Mouse (Mus musculus) left cerebral cortex, postnatal 10 days (tissue): ENCODE measurements around the gene Wdr86. TPM values are rescaled to one million over a fixed set of nuclear protein-coding genes. Genes with fewer than 3 reads are reported as not detected.
A peak's percentile ranks its signal among the peaks of the same experiment; 100 is the strongest.
"Not testable (repeated sequence)": the region's sequence is repeated elsewhere in the genome, so short reads cannot be mapped to it uniquely, and the experiment has no call there.

Experiments used
- DNase-seq, 2 experiments: peaks; one replicate each; pipeline ENCODE4 v3.0.0; 2021 to 2022; ENCODE audit warnings: low spot score in 2 of 2, mixed read lengths in 1 of 2; ENCODE audit errors: extremely low spot score in 1 of 2
- intact Hi-C: fragments of 180-260 bp; cut with DNase I; formaldehyde crosslinking; loops from one replicate; pipeline ENCODE4 v1.15.1; 2025
- total RNA-seq, 2 experiments: library from RNA; stranded (reverse); gene quantifications; 2 replicates each; pipeline ENCODE4 v1.2.3; 2021

The Wdr86 gene
- total RNA-seq, 2 experiments from 2014 or later: 1.1 TPM

DNA sequence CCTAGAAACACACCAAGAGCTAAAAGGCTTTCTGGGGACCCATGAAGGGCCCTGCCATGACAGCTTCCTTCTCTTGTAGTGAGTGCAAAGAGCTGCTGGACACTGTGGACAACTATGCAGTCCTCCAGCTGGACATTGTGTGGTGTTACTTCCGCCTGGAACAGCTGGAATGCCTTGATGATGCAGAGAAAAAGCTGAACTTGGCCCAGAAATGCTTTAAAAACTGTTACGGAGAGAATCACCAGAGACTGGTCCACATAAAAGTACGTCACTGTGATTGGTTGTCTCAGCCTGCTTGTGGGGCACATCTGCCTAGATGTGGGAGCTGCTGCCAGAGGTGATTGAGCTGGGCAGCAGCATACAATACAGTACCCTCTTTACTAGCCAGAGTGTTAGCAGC, 29.3 kb downstream of the Wdr86 start:
- intact Hi-C loops: no loop called here
- DNase-seq: no peak

DNA sequence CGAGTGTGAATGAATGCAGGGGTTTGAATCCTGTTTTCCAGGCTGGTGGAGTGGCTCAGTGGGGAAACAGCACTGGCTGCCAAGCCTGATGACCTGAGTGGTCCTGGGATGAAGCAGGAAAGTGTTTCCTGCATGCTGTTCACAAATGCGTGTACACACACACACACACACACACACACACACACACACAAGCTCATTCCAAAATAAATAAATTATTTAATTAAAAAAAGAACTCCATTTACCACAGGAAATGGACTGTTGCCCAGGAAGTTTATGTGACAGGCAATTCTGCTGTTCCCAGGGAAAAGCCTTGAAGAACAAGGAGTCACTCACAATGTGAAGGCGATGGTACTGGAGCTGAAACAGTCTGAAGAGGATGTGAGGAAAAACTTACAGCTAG, 33.8 kb downstream of the Wdr86 start:
- DNase-seq: no peak
- intact Hi-C loops: no loop called here

GRCm38 (mm10) chr5:24687696-24688095, 42.8 kb downstream of the Wdr86 start:
- intact Hi-C loops: no loop called here
- peak in 1 of 2 experiments; percentile 48 for DNase-seq

- intact Hi-C loops, DNase-seq: not testable (repeated sequence)
Observed at GRCm38 (mm10) chr5:24686671-24687420, 43.7 kb downstream of the Wdr86 start.

DNA sequence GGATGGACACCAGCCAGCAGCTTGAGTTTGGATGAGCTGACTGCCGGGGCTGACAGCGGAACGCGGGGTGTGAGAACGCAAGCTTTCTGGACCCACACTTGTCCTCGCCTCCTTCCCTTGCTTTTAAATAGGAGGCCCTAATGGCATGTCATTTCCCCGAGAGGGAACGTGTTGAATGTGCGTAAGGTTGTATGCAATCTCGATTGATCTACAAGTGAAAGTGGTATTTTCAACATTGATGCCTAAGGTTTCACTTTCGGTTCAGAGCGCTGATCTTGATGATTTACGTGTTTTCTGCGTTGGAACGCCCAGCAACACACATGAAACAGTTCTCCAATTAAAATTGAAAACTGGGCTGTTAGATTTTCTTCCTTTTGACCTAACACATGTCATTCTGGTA, 44.4 kb downstream of the Wdr86 start:
- DNase-seq: no peak
- intact Hi-C loops: no loop called here

DNA sequence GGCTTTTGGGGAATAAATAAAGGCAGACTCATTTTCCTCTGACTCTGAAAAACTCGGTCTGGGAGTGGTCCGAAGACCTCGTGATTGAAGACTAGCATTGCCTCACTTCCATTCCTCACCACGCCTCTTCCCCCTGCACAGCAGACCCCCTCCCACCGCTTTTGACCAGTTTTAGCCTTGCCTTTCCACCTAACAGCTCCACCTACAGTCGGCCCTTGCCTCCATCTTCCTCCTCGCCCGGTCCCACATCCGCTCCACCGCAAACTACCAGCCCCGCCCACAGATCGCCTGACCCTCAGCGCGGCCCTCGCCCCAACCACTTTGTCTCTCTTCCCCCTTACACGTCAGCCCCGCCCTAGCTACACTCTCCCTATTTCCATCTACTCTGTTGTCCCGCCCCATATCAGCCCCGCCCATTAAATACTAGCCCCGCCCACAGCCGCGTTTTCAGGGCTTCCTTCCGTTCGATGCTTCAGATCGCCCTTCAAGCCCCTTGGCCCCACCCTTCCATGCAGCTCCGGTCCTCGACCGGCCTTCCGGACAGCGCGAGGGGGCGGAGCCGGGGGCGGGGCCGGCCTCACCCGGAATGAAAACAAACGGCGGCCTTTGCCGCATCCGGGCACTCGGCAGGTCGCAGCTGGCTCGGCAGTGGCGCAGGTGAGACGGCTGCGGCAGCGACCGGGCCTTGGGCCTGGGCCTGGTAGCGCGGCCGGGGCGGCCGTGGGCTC, 45.0 kb downstream of the Wdr86 start, which contains the start of gene Nub1:
Gene Nub1 (plus strand): TSS at position 167 of the 728 bp plus-strand sequence.
- intact Hi-C loops: loop anchor here (2.0 kb wide), 1 partner anchor 65 kb away; no protein-coding TSS in a partner anchor
- DNase-seq: peak; percentile 94 to 99

DNA sequence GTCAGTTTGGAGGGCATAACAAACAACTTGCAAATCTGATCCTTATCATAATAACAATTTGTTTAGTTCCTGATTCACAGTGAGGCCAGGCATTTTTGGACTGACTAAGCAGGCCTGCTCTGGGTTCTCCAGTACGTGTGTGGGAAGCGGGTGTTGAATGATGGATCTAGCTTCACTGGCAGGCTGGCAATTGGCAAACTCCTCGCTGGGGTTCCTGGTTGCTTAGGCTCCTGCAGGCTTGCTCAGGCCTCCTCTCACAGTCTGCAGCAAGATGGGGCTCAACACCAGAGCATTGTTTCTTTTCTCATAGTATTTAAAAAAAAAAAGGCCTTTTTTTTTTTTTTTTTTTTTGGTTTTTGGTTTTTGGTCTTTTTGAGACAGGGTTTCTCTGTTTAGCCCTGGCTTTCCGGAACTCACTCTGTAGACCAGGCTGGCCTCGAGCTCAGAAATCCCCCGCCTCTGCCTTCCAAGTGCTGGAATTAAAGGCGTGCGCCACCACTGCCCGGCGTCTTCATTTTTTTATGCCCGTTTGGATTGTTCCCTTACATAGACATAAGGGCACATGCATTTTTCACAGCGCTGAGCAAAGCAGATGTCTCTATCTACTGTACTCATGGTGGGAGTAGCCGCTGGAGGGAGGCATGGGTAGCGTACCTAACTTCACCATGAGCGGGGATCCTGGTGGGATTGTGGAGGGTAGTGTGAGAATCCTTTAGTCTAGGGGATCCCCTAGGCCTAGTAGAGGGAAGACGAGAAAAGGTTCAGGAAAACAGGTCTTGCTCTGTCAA, 45.8 kb downstream of the Wdr86 start:
- intact Hi-C loops: loop anchor here (2.0 kb wide), 1 partner anchor 66 kb away; no protein-coding TSS in a partner anchor
- peak; percentile 56 to 58 for DNase-seq

GRCm38 (mm10) chr5:24681436-24681835, 49.1 kb downstream of the Wdr86 start:
- intact Hi-C loops: no loop called here
- no peak for DNase-seq

GRCm38 (mm10) chr5:24674238-24674637, 56.3 kb downstream of the Wdr86 start:
- intact Hi-C loops: loop anchor here (5.0 kb wide), 1 partner anchor 108 kb away; no protein-coding TSS in a partner anchor
- peak; percentile 71 to 81 for DNase-seq

Other genes starting within 250 kb of the Wdr86 start
- gene Gbx1, start 203.5 kb downstream of the Wdr86 start, total RNA-seq: under 1 TPM; 0.18 to 0.26 TPM
- gene Asb10, start 189.7 kb downstream of the Wdr86 start, total RNA-seq: under 1 TPM; 0.24 to 0.45 TPM
- gene 4931409K22Rik, start 173.9 kb downstream of the Wdr86 start, total RNA-seq: not detected
- 10 to 100 TPM; 56.0 to 58.9 TPM for gene Abcf2, start 153.3 kb downstream of the Wdr86 start, total RNA-seq
- gene Chpf2, start 144.0 kb downstream of the Wdr86 start, total RNA-seq: 10 to 100 TPM; 55.9 to 59.7 TPM
- gene Smarcd3, start 106.3 kb downstream of the Wdr86 start, total RNA-seq: 100 to 1,000 TPM; 125 to 134 TPM
- gene Nub1, start 45.2 kb downstream of the Wdr86 start, total RNA-seq: 10 to 100 TPM; 75.3 to 79.3 TPM
- gene Crygn, start 27.3 kb upstream of the Wdr86 start, total RNA-seq: not detected
- 100 to 1,000 TPM; 121 to 123 TPM for gene Rheb, start 111.9 kb upstream of the Wdr86 start, total RNA-seq